Mouse (Mus musculus) olfactory bulb, adult 2 months (tissue): Measurements from ENCODE around the gene Zfp174.

ENCODE experiments used
- CTCF ChIP-seq: fragments of 200-500 bp; IDR thresholded peaks from 2 replicates; pipeline ENCODE4 v1.5.1; 2012; ENCODE audit warnings: low read depth, mild to moderate bottlenecking, low read length, moderate library complexity; ENCODE audit not compliant: insufficient read depth
- POLR2A ChIP-seq: fragments of 200-500 bp; IDR thresholded peaks from 2 replicates; pipeline ENCODE4 v1.6.1; 2012; ENCODE audit warnings: mild to moderate bottlenecking, low read depth, low read length, moderate library complexity; ENCODE audit not compliant: insufficient read depth

DNA sequence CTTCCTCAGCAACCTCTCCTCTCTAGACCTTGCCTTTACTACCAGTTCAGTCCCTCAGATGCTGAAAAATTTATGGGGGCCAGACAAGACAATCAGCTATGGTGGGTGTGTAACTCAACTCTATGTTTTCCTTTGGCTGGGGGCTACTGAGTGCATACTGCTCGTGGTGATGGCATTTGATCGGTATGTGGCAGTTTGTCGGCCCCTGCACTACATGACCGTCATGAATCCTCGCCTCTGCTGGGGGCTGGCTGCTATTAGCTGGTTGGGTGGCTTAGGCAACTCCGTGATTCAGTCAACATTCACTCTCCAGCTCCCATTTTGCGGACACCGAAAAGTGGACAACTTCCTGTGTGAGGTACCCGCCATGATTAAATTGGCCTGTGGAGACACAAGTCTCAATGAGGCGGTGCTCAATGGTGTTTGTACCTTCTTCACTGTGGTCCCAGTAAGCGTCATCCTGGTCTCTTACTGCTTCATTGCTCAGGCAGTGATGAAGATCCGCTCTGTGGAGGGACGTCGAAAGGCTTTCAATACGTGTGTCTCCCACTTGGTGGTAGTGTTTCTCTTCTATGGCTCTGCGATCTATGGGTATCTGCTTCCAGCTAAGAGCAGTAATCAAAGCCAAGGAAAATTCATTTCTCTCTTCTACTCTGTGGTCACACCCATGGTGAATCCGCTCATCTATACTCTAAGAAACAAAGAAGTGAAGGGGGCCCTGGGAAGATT, 7.7 kb upstream of the Zfp174 start:
- TF ChIP-seq CTCF (no peak), POLR2A (no peak)
